Comparison of ENCODE assay signal across 7 mouse cellular contexts in genomic region chr7:98176322-98177070, GRCm38 (mm10). TPM values are rescaled to one million over a fixed set of nuclear protein-coding genes. Genes with fewer than 3 reads are reported as not detected.
DNase-seq lines count a peak whose midpoint lies in the region; ATAC-seq and TF ChIP-seq lines count a peak whose summit lies in the region.

No protein-coding gene starts in this region.

- no peaks in the 10 kb centered on the region for H3K27me3 ChIP-seq in neural tube, embryonic 11.5 days (ENCODE audit: control insufficient read depth, insufficient read depth, low read length)
- no peaks in the 10 kb centered on the region for H3K27me3 ChIP-seq in forebrain, postnatal 0 days (ENCODE audit: insufficient read depth, low read length)
- no peaks in the 10 kb centered on the region for H3K27me3 ChIP-seq in liver, embryonic 15.5 days

- WGBS in neural tube, embryonic 11.5 days = 73% methylated on average over 8 of the region's 8 CpGs
- WGBS in forebrain, postnatal 0 days = 75% methylated on average over 8 of the region's 8 CpGs
- 22% methylated on average over 8 of the region's 8 CpGs for whole genome bisulfite sequencing in liver, embryonic 15.5 days (ENCODE audit: insufficient replicate concordance)

- peaks cover 10% of the 10 kb centered on the region; the same call in 1 of the 2 replicates for H3K4me1 ChIP-seq in neural tube, embryonic 11.5 days (ENCODE audit: control insufficient read depth, insufficient read depth, low read length)
- peaks cover 12% of the 10 kb centered on the region; the same call in 1 of the 2 replicates for H3K4me1 ChIP-seq in forebrain, postnatal 0 days (ENCODE audit: insufficient read depth)
- peaks cover 81% of the 10 kb centered on the region for H3K4me1 ChIP-seq in liver, embryonic 15.5 days (replicated peaks)

- no peak for ATAC-seq in neural tube, embryonic 11.5 days (ENCODE audit: insufficient read depth, low FRiP score, low TSS enrichment)
- no peak for ATAC-seq in forebrain, postnatal 0 days
- peak; percentile 51 for ATAC-seq in liver, embryonic 15.5 days (ENCODE audit: insufficient read depth)

- no peak for TF ChIP-seq CTCF in forebrain, postnatal 0 days (IDR thresholded peaks at IDR 0.05; ENCODE audit: low read depth)

- H3K36me3 ChIP-seq in neural tube, embryonic 11.5 days (ENCODE audit: control insufficient read depth, insufficient read depth, low read length) = no peaks in the 10 kb centered on the region
- H3K36me3 ChIP-seq in forebrain, postnatal 0 days (ENCODE audit: insufficient read depth) = no peaks in the 10 kb centered on the region
- no peaks in the 10 kb centered on the region for H3K36me3 ChIP-seq in liver, embryonic 15.5 days (replicated peaks)

- H3K9ac ChIP-seq in neural tube, embryonic 11.5 days (ENCODE audit: low read length) = no peak overlapping the region
- peak overlapping the region; percentile 80; the same call in 1 of the 2 replicates for H3K9ac ChIP-seq in forebrain, postnatal 0 days
- H3K9ac ChIP-seq in liver, embryonic 15.5 days = peak overlapping the region; percentile 86

- H3K4me3 ChIP-seq in neural tube, embryonic 11.5 days (ENCODE audit: low read depth, low read length) = no peak overlapping the region
- H3K4me3 ChIP-seq in forebrain, postnatal 0 days (ENCODE audit: low read depth, low read length) = no peak overlapping the region
- H3K4me3 ChIP-seq in liver, embryonic 15.5 days (replicated peaks) = peak overlapping the region; percentile 96

- intact Hi-C loops in gastrocnemius, postnatal 14 days (cut with DNase I; ENCODE audit: low total_unique reads) = no loop called here

- no peak for DNase-seq in neural tube, embryonic 11.5 days (ENCODE audit: low spot score)
- DNase-seq in neural tube, embryonic 10.5 days (ENCODE audit: extremely low spot score, low spot score) = no peak
- no peak for DNase-seq in forebrain, postnatal 0 days
- peak; percentile 56 for DNase-seq in thymus, postnatal 25 days
- DNase-seq in gastrocnemius, postnatal 14 days = no peak
- DNase-seq in cerebellum, adult 11 months = no peak

- no peak overlapping the region for H3K27ac ChIP-seq in neural tube, embryonic 11.5 days (ENCODE audit: low read depth, low read length)
- H3K27ac ChIP-seq in forebrain, postnatal 0 days (ENCODE audit: low read depth, low read length) = no peak overlapping the region
- peak overlapping the region; percentile 97 for H3K27ac ChIP-seq in liver, embryonic 15.5 days (replicated peaks)

- no peaks in the 10 kb centered on the region for H3K9me3 ChIP-seq in neural tube, embryonic 11.5 days (ENCODE audit: control insufficient read depth, low read length)
- no peaks in the 10 kb centered on the region for H3K9me3 ChIP-seq in forebrain, postnatal 0 days (ENCODE audit: low read length)
- H3K9me3 ChIP-seq in liver, embryonic 15.5 days (replicated peaks) = no peaks in the 10 kb centered on the region

- peak overlapping the region; percentile 73 for H3K4me2 ChIP-seq in neural tube, embryonic 11.5 days (ENCODE audit: low read depth)
- H3K4me2 ChIP-seq in forebrain, postnatal 0 days (ENCODE audit: low read depth) = peak overlapping the region; percentile 71
- H3K4me2 ChIP-seq in liver, embryonic 15.5 days = peak overlapping the region; percentile 88

RNA-seq across cellular contexts. Expression of gene Capn5, which starts 1.6 kb away (rescaled TPM):
- 8.0 and 8.2 TPM in 2 replicates for polyA plus RNA-seq in neural tube, embryonic 11.5 days (2014; fragmentation: Nextera tagmentation; extraction: Ambion mirVana)
- total RNA-seq in forebrain, postnatal 0 days (2014; rRNA removed) = 35.8 and 39.2 TPM in 2 replicates
- 21.3 and 22.6 TPM in 2 replicates for polyA plus RNA-seq in forebrain, postnatal 0 days (2015; fragmentation: Nextera tagmentation; extraction: Ambion mirVana)
- 14.3 and 15.5 TPM in 2 replicates for polyA plus RNA-seq in liver, embryonic 15.5 days (2015; fragmentation: Nextera tagmentation; extraction: Ambion mirVana)
- 1 to 10 TPM; 4.2 to 4.5 TPM for total RNA-seq in gastrocnemius, postnatal 14 days (2021)

RNA-seq across cellular contexts. Expression of gene B3gnt6, which starts 22.8 kb away (rescaled TPM):
- polyA plus RNA-seq in neural tube, embryonic 11.5 days (2014; fragmentation: Nextera tagmentation; extraction: Ambion mirVana) = 0.16 and 0.39 TPM in 2 replicates
- total RNA-seq in forebrain, postnatal 0 days (2014; rRNA removed) = 0.08 and 0.19 TPM in 2 replicates
- polyA plus RNA-seq in forebrain, postnatal 0 days (2015; fragmentation: Nextera tagmentation; extraction: Ambion mirVana) = 0.26 and 0.63 TPM in 2 replicates
- polyA plus RNA-seq in liver, embryonic 15.5 days (2015; fragmentation: Nextera tagmentation; extraction: Ambion mirVana) = 0.08 TPM in 1 of 2 replicates, not detected in the other
- not detected for total RNA-seq in gastrocnemius, postnatal 14 days (2021)

RNA-seq across cellular contexts. Expression of gene Omp, which starts 31.2 kb away (rescaled TPM):
- 0.22 and 0.24 TPM in 2 replicates for polyA plus RNA-seq in neural tube, embryonic 11.5 days (2014; fragmentation: Nextera tagmentation; extraction: Ambion mirVana)
- 0.29 and 0.54 TPM in 2 replicates for total RNA-seq in forebrain, postnatal 0 days (2014; rRNA removed)
- 0.31 and 0.38 TPM in 2 replicates for polyA plus RNA-seq in forebrain, postnatal 0 days (2015; fragmentation: Nextera tagmentation; extraction: Ambion mirVana)
- polyA plus RNA-seq in liver, embryonic 15.5 days (2015; fragmentation: Nextera tagmentation; extraction: Ambion mirVana) = 0.54 and 0.78 TPM in 2 replicates
- total RNA-seq in gastrocnemius, postnatal 14 days (2021) = under 1 TPM in 1 of 2 experiments, not detected in 1; 0.13 TPM

RNA-seq across cellular contexts. Expression of gene Myo7a, which starts 57.2 kb away (rescaled TPM):
- polyA plus RNA-seq in neural tube, embryonic 11.5 days (2014; fragmentation: Nextera tagmentation; extraction: Ambion mirVana) = 11.3 and 13.5 TPM in 2 replicates
- total RNA-seq in forebrain, postnatal 0 days (2014; rRNA removed) = 37.4 and 47.3 TPM in 2 replicates
- polyA plus RNA-seq in forebrain, postnatal 0 days (2015; fragmentation: Nextera tagmentation; extraction: Ambion mirVana) = 5.7 and 11.1 TPM in 2 replicates
- 8.8 and 9.8 TPM in 2 replicates for polyA plus RNA-seq in liver, embryonic 15.5 days (2015; fragmentation: Nextera tagmentation; extraction: Ambion mirVana)
- 1 to 10 TPM; 4.6 to 5.4 TPM for total RNA-seq in gastrocnemius, postnatal 14 days (2021)
